Mouse (Mus musculus): ENCODE data around the gene Mprip. TPM values are rescaled to one million over a fixed set of nuclear protein-coding genes. Genes with fewer than 3 reads are reported as not detected.

Gene Mprip
- total RNA-seq, 1 experiment from 2014 or later: 142 TPM

- ATAC-seq (replicated peaks in 1 of 2; ENCODE audit: insufficient read depth in 1 of 2, low FRiP score in 2 of 2, low TSS enrichment in 1 of 2, low read depth in 1 of 2, poor library complexity in 2 of 2, severe bottlenecking in 2 of 2): peak; percentile 51 to 63
Measured at GRCm38 (mm10) chr11:59739996-59740395, 78.9 kb downstream of the Mprip start.

GRCm38 (mm10) chr11:59741915-59742314 lies 80.8 kb downstream of the Mprip start:
- ATAC-seq (replicated peaks in 1 of 2; ENCODE audit: insufficient read depth in 1 of 2, low FRiP score in 2 of 2, low TSS enrichment in 1 of 2, low read depth in 1 of 2, poor library complexity in 2 of 2, severe bottlenecking in 2 of 2): no peak

- no peak for ATAC-seq (replicated peaks in 1 of 2; ENCODE audit: insufficient read depth in 1 of 2, low FRiP score in 2 of 2, low TSS enrichment in 1 of 2, low read depth in 1 of 2, poor library complexity in 2 of 2, severe bottlenecking in 2 of 2)
Measured at GRCm38 (mm10) chr11:59743307-59743706, 82.2 kb downstream of the Mprip start.

GRCm38 (mm10) chr11:59743712-59744111 lies 82.6 kb downstream of the Mprip start:
- no peak for ATAC-seq (replicated peaks in 1 of 2; ENCODE audit: insufficient read depth in 1 of 2, low FRiP score in 2 of 2, low TSS enrichment in 1 of 2, low read depth in 1 of 2, poor library complexity in 2 of 2, severe bottlenecking in 2 of 2)

GRCm38 (mm10) chr11:59744374-59744773 lies 83.3 kb downstream of the Mprip start:
- no peak for ATAC-seq (replicated peaks in 1 of 2; ENCODE audit: insufficient read depth in 1 of 2, low FRiP score in 2 of 2, low TSS enrichment in 1 of 2, low read depth in 1 of 2, poor library complexity in 2 of 2, severe bottlenecking in 2 of 2)

- ATAC-seq (replicated peaks in 1 of 2; ENCODE audit: insufficient read depth in 1 of 2, low FRiP score in 2 of 2, low TSS enrichment in 1 of 2, low read depth in 1 of 2, poor library complexity in 2 of 2, severe bottlenecking in 2 of 2): peak; percentile 55 to 66; a peak in 2 of 4 replicates
Measured at GRCm38 (mm10) chr11:59745851-59746250, 84.7 kb downstream of the Mprip start.

GRCm38 (mm10) chr11:59746614-59747013 lies 85.5 kb downstream of the Mprip start:
- ATAC-seq (replicated peaks in 1 of 2; ENCODE audit: insufficient read depth in 1 of 2, low FRiP score in 2 of 2, low TSS enrichment in 1 of 2, low read depth in 1 of 2, poor library complexity in 2 of 2, severe bottlenecking in 2 of 2): peak in 1 of 2 experiments; percentile 52; a peak in 1 of 4 replicates

GRCm38 (mm10) chr11:59749050-59749449 lies 87.9 kb downstream of the Mprip start:
- ATAC-seq (replicated peaks in 1 of 2; ENCODE audit: insufficient read depth in 1 of 2, low FRiP score in 2 of 2, low TSS enrichment in 1 of 2, low read depth in 1 of 2, poor library complexity in 2 of 2, severe bottlenecking in 2 of 2): no peak

- ATAC-seq (replicated peaks in 1 of 2; ENCODE audit: insufficient read depth in 1 of 2, low FRiP score in 2 of 2, low TSS enrichment in 1 of 2, low read depth in 1 of 2, poor library complexity in 2 of 2, severe bottlenecking in 2 of 2): no peak
Measured at GRCm38 (mm10) chr11:59754504-59754903, 93.4 kb downstream of the Mprip start.

GRCm38 (mm10) chr11:59756351-59756750 lies 95.2 kb downstream of the Mprip start:
- no peak for ATAC-seq (replicated peaks in 1 of 2; ENCODE audit: insufficient read depth in 1 of 2, low FRiP score in 2 of 2, low TSS enrichment in 1 of 2, low read depth in 1 of 2, poor library complexity in 2 of 2, severe bottlenecking in 2 of 2)

GRCm38 (mm10) chr11:59758191-59758985 lies 97.3 kb downstream of the Mprip start:
- ATAC-seq (replicated peaks in 1 of 2; ENCODE audit: insufficient read depth in 1 of 2, low FRiP score in 2 of 2, low TSS enrichment in 1 of 2, low read depth in 1 of 2, poor library complexity in 2 of 2, severe bottlenecking in 2 of 2): no peak

- ATAC-seq (replicated peaks in 1 of 2; ENCODE audit: insufficient read depth in 1 of 2, low FRiP score in 2 of 2, low TSS enrichment in 1 of 2, low read depth in 1 of 2, poor library complexity in 2 of 2, severe bottlenecking in 2 of 2): no peak
Measured at GRCm38 (mm10) chr11:59759178-59759577, 98.1 kb downstream of the Mprip start.

- no peak for ATAC-seq (replicated peaks in 1 of 2; ENCODE audit: insufficient read depth in 1 of 2, low FRiP score in 2 of 2, low TSS enrichment in 1 of 2, low read depth in 1 of 2, poor library complexity in 2 of 2, severe bottlenecking in 2 of 2)
Measured at GRCm38 (mm10) chr11:59759626-59760025, 98.5 kb downstream of the Mprip start.

GRCm38 (mm10) chr11:59760796-59761195 lies 99.7 kb downstream of the Mprip start:
- ATAC-seq (replicated peaks in 1 of 2; ENCODE audit: insufficient read depth in 1 of 2, low FRiP score in 2 of 2, low TSS enrichment in 1 of 2, low read depth in 1 of 2, poor library complexity in 2 of 2, severe bottlenecking in 2 of 2): no peak

- ATAC-seq (replicated peaks in 1 of 2; ENCODE audit: insufficient read depth in 1 of 2, low FRiP score in 2 of 2, low TSS enrichment in 1 of 2, low read depth in 1 of 2, poor library complexity in 2 of 2, severe bottlenecking in 2 of 2): no peak
Measured at GRCm38 (mm10) chr11:59769307-59769706, 108.2 kb downstream of the Mprip start.

GRCm38 (mm10) chr11:59769738-59770137 lies 108.6 kb downstream of the Mprip start:
- ATAC-seq (replicated peaks in 1 of 2; ENCODE audit: insufficient read depth in 1 of 2, low FRiP score in 2 of 2, low TSS enrichment in 1 of 2, low read depth in 1 of 2, poor library complexity in 2 of 2, severe bottlenecking in 2 of 2): no peak

- peak; percentile 44 to 55; a peak in 2 of 4 replicates for ATAC-seq (replicated peaks in 1 of 2; ENCODE audit: insufficient read depth in 1 of 2, low FRiP score in 2 of 2, low TSS enrichment in 1 of 2, low read depth in 1 of 2, poor library complexity in 2 of 2, severe bottlenecking in 2 of 2)
Measured at GRCm38 (mm10) chr11:59770753-59771152, 109.6 kb downstream of the Mprip start.

GRCm38 (mm10) chr11:59772291-59772690 lies 111.2 kb downstream of the Mprip start:
- no peak for ATAC-seq (replicated peaks in 1 of 2; ENCODE audit: insufficient read depth in 1 of 2, low FRiP score in 2 of 2, low TSS enrichment in 1 of 2, low read depth in 1 of 2, poor library complexity in 2 of 2, severe bottlenecking in 2 of 2)

- no peak for ATAC-seq (replicated peaks in 1 of 2; ENCODE audit: insufficient read depth in 1 of 2, low FRiP score in 2 of 2, low TSS enrichment in 1 of 2, low read depth in 1 of 2, poor library complexity in 2 of 2, severe bottlenecking in 2 of 2)
Measured at GRCm38 (mm10) chr11:59772902-59773301, 111.8 kb downstream of the Mprip start.

Data from hematopoietic stem cell, adult 5-6 weeks (primary cell).